Mouse (Mus musculus): ENCODE measurements around the gene Mfsd14a. TPM values are rescaled to one million over a fixed set of nuclear protein-coding genes. Genes with fewer than 3 reads are reported as not detected.
"Not testable (repeated sequence)": the region's sequence is repeated elsewhere in the genome, so short reads cannot be mapped to it uniquely, and the experiment has no call there.

Mfsd14a gene
- polyA plus RNA-seq, 1 experiment from 2014 or later = 69.8 TPM

DNA sequence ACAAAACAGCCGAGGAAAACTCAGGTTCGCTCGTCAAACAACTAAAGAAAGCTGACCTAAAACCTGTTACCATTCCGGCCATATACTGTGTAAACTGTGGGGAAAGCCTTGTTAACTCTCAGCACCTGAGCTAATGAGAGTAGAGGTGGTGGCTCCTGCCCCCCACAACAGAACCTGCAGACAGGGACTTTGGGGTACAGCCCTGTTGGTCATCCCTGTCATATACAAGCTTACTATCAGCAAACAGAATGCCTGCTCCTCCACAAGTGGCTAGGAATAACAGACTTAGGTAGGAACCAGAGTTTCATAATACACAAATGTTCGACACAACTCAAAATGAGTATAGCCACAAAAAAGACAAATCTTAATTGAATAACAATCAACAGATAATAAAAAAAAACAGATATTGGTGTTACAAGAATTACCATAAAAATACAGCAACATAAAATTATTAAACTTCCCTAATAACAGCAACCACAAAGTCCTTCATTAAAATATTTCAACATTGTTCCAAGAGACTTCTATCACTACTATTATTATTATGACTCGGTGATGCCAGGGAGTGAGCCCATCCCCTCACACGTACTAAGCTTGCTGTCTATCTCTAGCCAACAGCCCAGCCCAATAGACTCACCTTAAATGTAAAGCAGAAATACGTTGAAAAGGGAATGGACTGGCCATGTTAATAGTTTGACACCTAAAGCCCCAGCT lies 32.6 kb upstream of the Mfsd14a start:
- H3K27ac ChIP-seq (ENCODE audit: low read length) = no peak overlapping the region
- WGBS = 90% methylated on average over 8 of the region's 8 CpGs

GRCm38 (mm10) chr3:116694312-116694711 lies 31.8 kb upstream of the Mfsd14a start:
- Histone ChIP-seq H3K36me3 (ENCODE audit: control insufficient read depth, insufficient read depth, low read length) (no peaks in the 10 kb centered on the region), H3K27ac (ENCODE audit: low read length) (no peak overlapping the region), H3K4me1 (ENCODE audit: control insufficient read depth, insufficient read depth, low read length) (no peaks in the 10 kb centered on the region), H3K27me3 (ENCODE audit: control insufficient read depth, insufficient read depth, low read depth, low read length) (no peaks in the 10 kb centered on the region), H3K4me2 (ENCODE audit: low read length) (no peak overlapping the region), H3K9me3 (replicated peaks; ENCODE audit: control insufficient read depth, low read length, poor library complexity, severe bottlenecking) (no peaks in the 10 kb centered on the region), H3K9ac (ENCODE audit: low read depth, low read length) (no peak overlapping the region), H3K4me3 (ENCODE audit: low read depth, low read length) (no peak overlapping the region)
- WGBS = 88% methylated on average over 3 of the region's 3 CpGs
- ATAC-seq = no peak

More for the DNA sequence above, 32.6 kb upstream of the Mfsd14a start:
- Histone ChIP-seq H3K9me3 (replicated peaks; ENCODE audit: control insufficient read depth, low read length, poor library complexity, severe bottlenecking) (no peaks in the 10 kb centered on the region), H3K4me2 (ENCODE audit: low read length) (no peak overlapping the region), H3K4me3 (ENCODE audit: low read depth, low read length) (no peak overlapping the region), H3K9ac (ENCODE audit: low read depth, low read length) (no peak overlapping the region), H3K36me3 (ENCODE audit: control insufficient read depth, insufficient read depth, low read length) (no peaks in the 10 kb centered on the region), H3K27me3 (ENCODE audit: control insufficient read depth, insufficient read depth, low read depth, low read length) (no peaks in the 10 kb centered on the region), H3K4me1 (ENCODE audit: control insufficient read depth, insufficient read depth, low read length) (no peaks in the 10 kb centered on the region)
- no peak for ATAC-seq

DNA sequence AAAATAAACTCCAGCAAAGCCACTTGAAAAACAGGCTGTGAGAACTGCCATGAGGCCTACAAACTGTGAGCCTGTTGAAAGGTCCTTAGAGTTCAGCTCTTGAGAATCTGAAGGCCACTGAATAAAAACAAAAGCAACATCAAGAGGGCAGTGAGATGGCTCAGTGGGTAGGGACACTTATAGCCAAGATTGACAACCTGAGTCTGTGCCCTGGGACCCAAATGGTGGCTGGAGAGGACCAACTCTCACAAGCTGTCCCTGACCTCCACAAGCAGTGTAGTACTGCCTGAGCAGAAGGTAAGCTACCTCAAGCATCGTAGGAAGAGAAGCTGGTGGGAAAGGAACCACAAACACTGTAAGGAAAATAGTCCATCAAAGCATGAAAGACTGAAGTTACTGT lies 18.7 kb upstream of the Mfsd14a start, which contains the start of gene Gm43191:
Gm43191 (minus strand) TSS at position 101 of the 400 bp plus-strand sequence.
- H3K4me2 ChIP-seq (ENCODE audit: low read length) = no peak within 1 kb of the TSS
- no peak for ATAC-seq
- 100% methylated on average over 1 of the region's 1 CpGs for WGBS
- H3K9ac ChIP-seq (ENCODE audit: low read depth, low read length) = no peak within 1 kb of the TSS
- no peaks in the 10 kb centered on the region for H3K4me1 ChIP-seq (ENCODE audit: control insufficient read depth, insufficient read depth, low read length)
- H3K9me3 ChIP-seq (replicated peaks; ENCODE audit: control insufficient read depth, low read length, poor library complexity, severe bottlenecking) = no peaks in the 10 kb centered on the region
- no peak within 1 kb of the TSS for H3K27ac ChIP-seq (ENCODE audit: low read length)
- no peaks in the 10 kb centered on the region for H3K27me3 ChIP-seq (ENCODE audit: control insufficient read depth, insufficient read depth, low read depth, low read length)
- 0 out of 2 replicates have a peak, but pooled peaks cover 6% of the 10 kb centered on the region for H3K36me3 ChIP-seq (ENCODE audit: control insufficient read depth, insufficient read depth, low read length)
- no peak within 1 kb of the TSS for H3K4me3 ChIP-seq (ENCODE audit: low read depth, low read length)

DNA sequence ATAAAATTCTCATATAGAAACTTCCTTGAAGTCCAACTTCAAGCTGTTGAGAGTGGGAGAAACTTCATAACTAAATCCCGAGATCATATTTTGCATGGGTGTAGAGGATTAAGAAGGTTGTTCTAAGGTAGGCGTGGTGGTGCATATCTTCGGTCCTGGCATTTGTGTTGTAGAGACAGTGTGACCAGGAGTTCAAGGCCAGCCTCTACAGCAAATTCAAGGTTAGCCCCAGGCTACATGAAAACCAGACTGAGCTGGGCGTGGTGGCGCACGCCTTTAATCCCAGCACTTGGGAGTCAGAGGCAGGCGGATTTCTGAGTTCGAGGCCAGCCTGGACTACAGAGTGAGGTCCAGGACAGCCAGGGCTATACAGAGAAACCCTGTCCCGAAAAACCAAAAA lies 1.8 kb upstream of the Mfsd14a start:
- H3K4me3 ChIP-seq (ENCODE audit: low read depth, low read length); H3K27ac ChIP-seq (ENCODE audit: low read length); H3K27me3 ChIP-seq (ENCODE audit: control insufficient read depth, insufficient read depth, low read depth, low read length); H3K9me3 ChIP-seq (replicated peaks; ENCODE audit: control insufficient read depth, low read length, poor library complexity, severe bottlenecking); H3K36me3 ChIP-seq (ENCODE audit: control insufficient read depth, insufficient read depth, low read length); ATAC-seq; H3K9ac ChIP-seq (ENCODE audit: low read depth, low read length); H3K4me2 ChIP-seq (ENCODE audit: low read length): not testable (repeated sequence)
- H3K4me1 ChIP-seq (ENCODE audit: control insufficient read depth, insufficient read depth, low read length) = peaks cover 24% of the 10 kb centered on the region
- WGBS = 94% methylated on average over 9 of the region's 9 CpGs

DNA sequence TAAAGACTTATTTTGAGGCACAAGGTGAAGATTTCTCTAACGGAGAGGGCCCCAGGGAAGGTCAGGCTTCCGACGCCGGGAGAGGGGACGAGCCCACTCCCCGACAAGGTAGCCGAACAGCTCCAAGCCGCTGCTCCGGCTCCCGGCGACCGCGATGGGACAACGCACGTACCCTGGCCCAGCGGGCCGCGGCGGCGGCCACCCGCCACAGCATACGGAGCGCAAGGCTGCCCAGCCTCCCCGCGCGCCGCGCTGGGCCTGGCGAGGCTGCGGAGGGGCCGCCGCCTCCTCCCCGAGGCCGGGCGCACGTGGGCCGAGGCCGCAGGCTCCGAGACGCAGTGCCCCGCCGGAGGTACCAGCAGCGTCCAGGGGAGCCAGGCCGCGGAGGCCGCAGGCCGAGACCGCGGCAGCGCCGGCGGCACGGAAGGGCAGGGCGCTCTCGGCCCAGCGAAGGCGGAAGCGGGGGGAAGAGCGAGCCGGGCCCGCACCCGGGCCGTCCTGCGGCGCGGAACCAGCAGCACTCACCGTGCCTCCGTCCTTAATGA lies 535 bp downstream of the Mfsd14a start:
- H3K36me3 ChIP-seq (ENCODE audit: control insufficient read depth, insufficient read depth, low read length) = no peaks in the 10 kb centered on the region
- under 1% methylated on average over 65 of the region's 68 CpGs for WGBS
- peak overlapping the region; percentile 99 for H3K9ac ChIP-seq (ENCODE audit: low read depth, low read length)
- H3K4me2 ChIP-seq (ENCODE audit: low read length) = peak overlapping the region; percentile 81
- H3K4me3 ChIP-seq (ENCODE audit: low read depth, low read length) = peak overlapping the region; percentile 99
- no peaks in the 10 kb centered on the region for H3K27me3 ChIP-seq (ENCODE audit: control insufficient read depth, insufficient read depth, low read depth, low read length)
- peaks cover 34% of the 10 kb centered on the region for H3K4me1 ChIP-seq (ENCODE audit: control insufficient read depth, insufficient read depth, low read length)
- peak overlapping the region; percentile 92 for H3K27ac ChIP-seq (ENCODE audit: low read length)
- ATAC-seq = peak; percentile 89
- no peaks in the 10 kb centered on the region for H3K9me3 ChIP-seq (replicated peaks; ENCODE audit: control insufficient read depth, low read length, poor library complexity, severe bottlenecking)

DNA sequence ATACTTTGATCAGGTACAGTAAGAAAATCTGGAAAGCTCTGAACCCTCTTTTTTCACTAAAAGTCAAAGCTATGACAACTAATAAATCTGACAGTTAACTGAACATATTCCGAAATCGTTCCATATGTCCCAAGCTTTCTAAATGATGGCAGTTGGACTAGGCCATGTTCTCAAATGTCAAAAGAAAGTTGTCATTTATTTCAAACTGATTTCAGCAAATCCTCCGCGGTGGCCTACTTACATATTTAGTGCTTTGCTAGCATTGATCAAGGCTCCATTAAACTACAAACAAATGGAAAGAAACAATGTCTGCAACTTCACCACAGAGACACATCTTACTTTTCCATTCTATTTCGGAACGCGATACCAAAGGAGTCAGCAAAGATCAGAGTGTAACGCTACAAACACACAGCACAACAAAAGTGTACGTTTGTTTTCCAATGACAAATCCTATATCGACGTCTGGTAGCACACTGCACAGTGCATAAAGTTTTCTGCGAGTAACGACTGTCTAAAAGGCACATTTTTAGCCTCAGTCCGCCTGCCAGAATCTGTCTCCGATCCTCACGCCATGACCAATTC lies 1.1 kb downstream of the Mfsd14a start:
- Histone ChIP-seq H3K4me1 (ENCODE audit: control insufficient read depth, insufficient read depth, low read length) (peaks cover 35% of the 10 kb centered on the region), H3K9me3 (replicated peaks; ENCODE audit: control insufficient read depth, low read length, poor library complexity, severe bottlenecking) (no peaks in the 10 kb centered on the region), H3K4me2 (ENCODE audit: low read length) (peak overlapping the region; percentile 81), H3K4me3 (ENCODE audit: low read depth, low read length) (peak overlapping the region; percentile 99), H3K9ac (ENCODE audit: low read depth, low read length) (peak overlapping the region; percentile 99), H3K27ac (ENCODE audit: low read length) (peak overlapping the region; percentile 92), H3K36me3 (ENCODE audit: control insufficient read depth, insufficient read depth, low read length) (no peaks in the 10 kb centered on the region), H3K27me3 (ENCODE audit: control insufficient read depth, insufficient read depth, low read depth, low read length) (no peaks in the 10 kb centered on the region)
- ATAC-seq = 0 out of 2 replicates have a peak, but pooled peaks have one; percentile 0
- WGBS = 8% methylated on average over 16 of the region's 16 CpGs

GRCm38 (mm10) chr3:116659856-116660430 lies 2.5 kb downstream of the Mfsd14a start:
- Histone ChIP-seq H3K36me3 (ENCODE audit: control insufficient read depth, insufficient read depth, low read length) (no peaks in the 10 kb centered on the region), H3K27me3 (ENCODE audit: control insufficient read depth, insufficient read depth, low read depth, low read length) (no peaks in the 10 kb centered on the region), H3K27ac (ENCODE audit: low read length) (no peak overlapping the region), H3K4me2 (ENCODE audit: low read length) (0 out of 2 replicates have a peak overlapping the region, but pooled peaks have one; percentile 7), H3K4me1 (ENCODE audit: control insufficient read depth, insufficient read depth, low read length) (peaks cover 35% of the 10 kb centered on the region), H3K9ac (ENCODE audit: low read depth, low read length) (no peak overlapping the region), H3K4me3 (ENCODE audit: low read depth, low read length) (no peak overlapping the region), H3K9me3 (replicated peaks; ENCODE audit: control insufficient read depth, low read length, poor library complexity, severe bottlenecking) (no peaks in the 10 kb centered on the region)
- WGBS = 81% methylated on average over 13 of the region's 13 CpGs
- ATAC-seq = no peak

- Histone ChIP-seq H3K4me1 (ENCODE audit: control insufficient read depth, insufficient read depth, low read length) (peaks cover 35% of the 10 kb centered on the region), H3K9ac (ENCODE audit: low read depth, low read length) (no peak overlapping the region), H3K27ac (ENCODE audit: low read length) (no peak overlapping the region), H3K9me3 (replicated peaks; ENCODE audit: control insufficient read depth, low read length, poor library complexity, severe bottlenecking) (no peaks in the 10 kb centered on the region), H3K27me3 (ENCODE audit: control insufficient read depth, insufficient read depth, low read depth, low read length) (no peaks in the 10 kb centered on the region), H3K4me2 (ENCODE audit: low read length) (no peak overlapping the region), H3K36me3 (ENCODE audit: control insufficient read depth, insufficient read depth, low read length) (no peaks in the 10 kb centered on the region), H3K4me3 (ENCODE audit: low read depth, low read length) (no peak overlapping the region)
- no peak for ATAC-seq
- WGBS = 56% methylated on average over 15 of the region's 15 CpGs
These were observed 3.4 kb downstream of the Mfsd14a start for GRCm38 (mm10) chr3:116658928-116659565.
